Mouse (Mus musculus): ENCODE data around the gene Bcas1.

- TF ChIP-seq CTCF (IDR thresholded peaks at IDR 0.05; ENCODE audit: low read depth, low read length) (no peak), POLR2A (IDR thresholded peaks at IDR 0.05; ENCODE audit: extremely low read depth, insufficient read depth, low read length) (no peak)
Observed at GRCm38 (mm10) chr2:170427704-170428103, at the start of gene Bcas1.
